Mouse (Mus musculus): ENCODE results near the gene Gng4.

DNA sequence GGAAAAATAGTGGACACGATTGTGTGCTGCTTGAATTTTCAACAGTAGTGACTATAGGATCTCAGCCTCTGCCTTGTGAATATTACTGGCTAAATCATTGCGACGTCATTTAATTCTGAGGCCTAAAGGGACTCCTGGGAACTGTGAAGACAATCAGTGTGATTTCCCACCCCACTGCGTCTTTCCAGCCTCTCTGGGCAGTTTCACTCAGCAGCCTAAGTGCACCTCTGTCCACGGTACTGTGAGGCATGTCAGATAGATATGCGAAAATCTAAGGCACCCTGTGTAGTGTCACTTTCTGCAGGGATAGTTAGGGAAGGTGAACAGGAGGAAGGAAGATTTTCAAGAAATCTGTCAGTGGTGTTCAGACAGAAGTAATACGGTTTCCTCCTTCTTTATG, 563 bp upstream of the Gng4 start:
- no peak for TF ChIP-seq POLR2A (IDR thresholded peaks at IDR 0.05; ENCODE audit: borderline replicate concordance, extremely low read depth, insufficient read depth, insufficient read length, poor library complexity, severe bottlenecking)
- TF ChIP-seq CTCF (IDR thresholded peaks at IDR 0.05; ENCODE audit: borderline replicate concordance, extremely low read depth, insufficient read depth, insufficient read length), result no peak

All from brain, embryonic 14.5 days (tissue).